10 mouse cellular contexts compared by ENCODE assay signal in the genomic region with DNA sequence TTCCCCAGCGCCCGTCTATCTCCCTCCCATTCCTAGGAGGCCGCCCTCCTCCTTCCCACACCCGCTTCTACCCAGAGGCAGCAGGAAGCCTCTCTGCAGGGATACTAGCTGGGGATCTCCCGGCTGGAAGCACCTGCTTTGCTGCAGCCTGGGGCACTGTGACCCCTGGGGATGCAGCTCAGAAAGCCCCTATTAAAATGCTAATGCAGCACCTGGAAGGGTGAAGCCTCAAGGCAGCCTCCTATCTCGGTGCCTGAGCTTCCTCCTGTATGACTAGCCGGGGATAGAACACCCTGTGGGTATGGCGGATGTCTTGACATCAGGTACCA.
DNase-seq lines count a peak whose midpoint lies in the region; ATAC-seq and TF ChIP-seq lines count a peak whose summit lies in the region.
"Had no signal": no experiment of that assay in that cellular context is flagged by ENCODE, and none has a peak within 500 bp of the region (broad histone marks: within the 10 kb centered on the region; RNA-seq: fewer than 3 reads in every experiment).

No protein-coding gene starts in this region.

- H3K4me3 ChIP-seq in forebrain, embryonic 10.5 days: no peak overlapping the region
- no peak overlapping the region for H3K4me3 ChIP-seq in forebrain, embryonic 15.5 days
- no peak overlapping the region for H3K4me3 ChIP-seq in liver, postnatal 0 days (ENCODE audit: low read depth, low read length)
- H3K4me3 ChIP-seq in intestine, embryonic 16.5 days (ENCODE audit: low read length): 0 out of 2 replicates have a peak overlapping the region, but pooled peaks have one; percentile 0
- no peak overlapping the region for H3K4me3 ChIP-seq in neural tube, embryonic 15.5 days (replicated peaks)

- DNase-seq in forebrain, embryonic 10.5 days (ENCODE audit: extremely low spot score, low spot score): no peak
- peak; percentile 13 for DNase-seq in liver
- no peak for DNase-seq in liver, postnatal 0 days
- no peak for DNase-seq in cerebellum, postnatal 36 days
- DNase-seq in urinary bladder, postnatal 36 days (ENCODE audit: low spot score in 2 of 2): no peak
- DNase-seq: cerebellum, adult 2 months had no signal

- TF ChIP-seq EP300 in liver, postnatal 0 days (IDR thresholded peaks at IDR 0.05; ENCODE audit: low read depth): no peak

- TF ChIP-seq CTCF in liver, postnatal 0 days (IDR thresholded peaks at IDR 0.05; ENCODE audit: low read depth): no peak

- no peak overlapping the region for H3K4me2 ChIP-seq in forebrain, embryonic 15.5 days (replicated peaks)
- no peak overlapping the region for H3K4me2 ChIP-seq in liver, postnatal 0 days (ENCODE audit: low read depth, low read length)
- H3K4me2 ChIP-seq in intestine, embryonic 16.5 days (ENCODE audit: low read depth, low read length): no peak overlapping the region
- 0 out of 2 replicates have a peak overlapping the region, but pooled peaks have one; percentile 31 for H3K4me2 ChIP-seq in neural tube, embryonic 15.5 days

- H3K36me3 ChIP-seq in forebrain, embryonic 10.5 days (replicated peaks): no peaks in the 10 kb centered on the region
- no peaks in the 10 kb centered on the region for H3K36me3 ChIP-seq in forebrain, embryonic 15.5 days
- H3K36me3 ChIP-seq in liver, postnatal 0 days (replicated peaks; ENCODE audit: insufficient read depth, low read length): no peaks in the 10 kb centered on the region
- H3K36me3 ChIP-seq in intestine, embryonic 16.5 days (ENCODE audit: control insufficient read depth, insufficient read depth, low read length): no peaks in the 10 kb centered on the region
- H3K36me3 ChIP-seq in neural tube, embryonic 15.5 days: no peaks in the 10 kb centered on the region

- peaks cover 19% of the 10 kb centered on the region for H3K4me1 ChIP-seq in forebrain, embryonic 10.5 days
- H3K4me1 ChIP-seq in forebrain, embryonic 15.5 days: peaks cover 21% of the 10 kb centered on the region
- peaks cover 11% of the 10 kb centered on the region for H3K4me1 ChIP-seq in liver, postnatal 0 days (ENCODE audit: insufficient read depth)
- H3K4me1 ChIP-seq in intestine, embryonic 16.5 days (ENCODE audit: control insufficient read depth, insufficient read depth, low read length): peaks cover 23% of the 10 kb centered on the region
- H3K4me1 ChIP-seq in neural tube, embryonic 15.5 days: peaks cover 19% of the 10 kb centered on the region

- 25% methylated on average over 8 of the region's 8 CpGs for WGBS in forebrain, embryonic 10.5 days
- 32% methylated on average over 8 of the region's 8 CpGs for WGBS in forebrain, embryonic 15.5 days
- WGBS in liver, postnatal 0 days (ENCODE audit: insufficient replicate concordance): 37% methylated on average over 8 of the region's 8 CpGs
- 57% methylated on average over 8 of the region's 8 CpGs for WGBS in intestine, embryonic 16.5 days
- WGBS in neural tube, embryonic 15.5 days: 22% methylated on average over 8 of the region's 8 CpGs

- H3K27ac ChIP-seq in forebrain, embryonic 10.5 days: peak overlapping the region; percentile 75
- no peak overlapping the region for H3K27ac ChIP-seq in forebrain, embryonic 15.5 days (replicated peaks)
- no peak overlapping the region for H3K27ac ChIP-seq in liver, postnatal 0 days (ENCODE audit: low read depth)
- 0 out of 2 replicates have a peak overlapping the region, but pooled peaks have one; percentile 45 for H3K27ac ChIP-seq in intestine, embryonic 16.5 days (ENCODE audit: low read length)
- no peak overlapping the region for H3K27ac ChIP-seq in neural tube, embryonic 15.5 days (replicated peaks)
- H3K27ac ChIP-seq: liver, embryonic 14.5 days had no signal

- no peak for ATAC-seq in forebrain, embryonic 15.5 days (replicated peaks)
- no peak; the same call in 1 of the 2 replicates for ATAC-seq in liver, postnatal 0 days
- ATAC-seq in intestine, embryonic 16.5 days: peak; percentile 34
- peak; percentile 38 for ATAC-seq in neural tube, embryonic 15.5 days (ENCODE audit: low FRiP score)

- peaks cover 6% of the 10 kb centered on the region; the same call in 1 of the 2 replicates for H3K27me3 ChIP-seq in forebrain, embryonic 10.5 days (ENCODE audit: poor library complexity, severe bottlenecking)
- no peaks in the 10 kb centered on the region for H3K27me3 ChIP-seq in forebrain, embryonic 15.5 days
- no peaks in the 10 kb centered on the region for H3K27me3 ChIP-seq in liver, postnatal 0 days (ENCODE audit: insufficient read depth, low read length)
- H3K27me3 ChIP-seq in intestine, embryonic 16.5 days (replicated peaks; ENCODE audit: control insufficient read depth, insufficient read depth, low read length): no peaks in the 10 kb centered on the region
- H3K27me3 ChIP-seq in neural tube, embryonic 15.5 days (replicated peaks): 0 out of 2 replicates have a peak, but pooled peaks cover 2% of the 10 kb centered on the region

- H3K9ac ChIP-seq in forebrain, embryonic 15.5 days (replicated peaks): no peak overlapping the region
- no peak overlapping the region for H3K9ac ChIP-seq in liver, postnatal 0 days (replicated peaks)
- no peak overlapping the region for H3K9ac ChIP-seq in intestine, embryonic 16.5 days (ENCODE audit: low read depth, low read length)
- no peak overlapping the region for H3K9ac ChIP-seq in neural tube, embryonic 15.5 days (replicated peaks)
- H3K9ac ChIP-seq: liver, embryonic 14.5 days had no signal

- H3K9me3 ChIP-seq in forebrain, embryonic 10.5 days: no peaks in the 10 kb centered on the region
- H3K9me3 ChIP-seq in forebrain, embryonic 15.5 days: no peaks in the 10 kb centered on the region
- no peaks in the 10 kb centered on the region for H3K9me3 ChIP-seq in liver, postnatal 0 days (ENCODE audit: low read length)
- no peaks in the 10 kb centered on the region for H3K9me3 ChIP-seq in intestine, embryonic 16.5 days (ENCODE audit: control insufficient read depth, low read length)
- H3K9me3 ChIP-seq in neural tube, embryonic 15.5 days (replicated peaks): no peaks in the 10 kb centered on the region

Comparison
In these comparisons a context has a peak if more than half of its experiments do, and no peak if none do; other contexts are left out.
1. H3K27ac ChIP-seq: peak in forebrain, embryonic 10.5 days (single experiment) and intestine, embryonic 16.5 days (single experiment); none in forebrain, embryonic 15.5 days (single experiment), liver, postnatal 0 days (single experiment) and neural tube, embryonic 15.5 days (single experiment).
2. ATAC-seq: peak in intestine, embryonic 16.5 days (single experiment) and neural tube, embryonic 15.5 days (single experiment); none in forebrain, embryonic 15.5 days (single experiment) and liver, postnatal 0 days (single experiment).